Mouse (Mus musculus) lung, embryonic 15.5 days (tissue): ENCODE measurements at regions not wholly inside any gene's neighbourhood (a gene's known extent, or its start where the extent isn't known, plus 50 kb on each side); places are given as distances from the start of the nearest gene placed in this dataset.

ENCODE experiments used
- ATAC-seq: fragments of 200-750 bp; cut with Nextera tagmentation; 2 replicates; pipeline ENCODE4 v1.8.0; 2017; ENCODE audit warnings: moderate number of reproducible peaks, borderline replicate concordance; ENCODE audit not compliant: low FRiP score, low TSS enrichment; ENCODE audit errors: extremely low read depth
- H3K27ac ChIP-seq: fragments of 300-500 bp; sonication (generic); 2 replicates; pipeline ENCODE4 v1.5.1; 2015; ENCODE audit warnings: moderate library complexity, mild to moderate bottlenecking, inconsistent platforms
- H3K27me3 ChIP-seq: fragments of 300-500 bp; sonication (generic); 2 replicates; pipeline ENCODE4 v1.6.1; 2015; ENCODE audit warnings: inconsistent platforms
- H3K36me3 ChIP-seq: fragments of 300-500 bp; sonication (generic); 2 replicates; pipeline ENCODE4 v1.6.1; 2015; ENCODE audit warnings: inconsistent platforms
- H3K4me1 ChIP-seq: fragments of 300-500 bp; sonication (generic); 2 replicates; pipeline ENCODE4 v1.6.1; 2015; ENCODE audit warnings: inconsistent platforms
- H3K4me2 ChIP-seq: fragments of 300-500 bp; sonication (generic); 2 replicates; pipeline ENCODE4 v1.6.1; 2015; ENCODE audit warnings: inconsistent platforms, mild to moderate bottlenecking, moderate library complexity
- H3K4me3 ChIP-seq: fragments of 300-500 bp; sonication (generic); 2 replicates; pipeline ENCODE4 v1.5.1; 2015; ENCODE audit warnings: mild to moderate bottlenecking, inconsistent platforms
- H3K9ac ChIP-seq: fragments of 300-500 bp; sonication (generic); 2 replicates; pipeline ENCODE4 v1.6.1; 2015; ENCODE audit warnings: inconsistent platforms
- H3K9me3 ChIP-seq: fragments of 300-500 bp; sonication (generic); 2 replicates; pipeline ENCODE4 v1.6.1; 2016; ENCODE audit warnings: inconsistent platforms
- WGBS: fragments of 180-500 bp; shearing (Covaris S2); methylation state at CpG from one replicate; pipeline ENCODE4 v1.1.7; 2015; 5-methylcytosine and 5-hydroxymethylcytosine counted together

GRCm38 (mm10) chr17:52191064-52191682 is 358.1 kb upstream of the Satb1 start:
- Histone ChIP-seq H3K4me2 (no peak overlapping the region), H3K9ac (no peak overlapping the region), H3K27ac (no peak overlapping the region), H3K27me3 (no peaks in the 10 kb centered on the region), H3K9me3 (no peaks in the 10 kb centered on the region), H3K4me1 (no peaks in the 10 kb centered on the region), H3K36me3 (no peaks in the 10 kb centered on the region), H3K4me3 (no peak overlapping the region)
- no peak for ATAC-seq
- 70% methylated on average over 6 of the region's 6 CpGs for WGBS

GRCm38 (mm10) chr17:52182706-52183105 is 349.6 kb upstream of the Satb1 start:
- WGBS = 17% methylated on average over 3 of the region's 3 CpGs

GRCm38 (mm10) chr17:52177996-52178395 is 344.9 kb upstream of the Satb1 start:
- ATAC-seq = no peak
- Histone ChIP-seq H3K36me3 (no peaks in the 10 kb centered on the region), H3K27me3 (no peaks in the 10 kb centered on the region), H3K4me2 (no peak overlapping the region), H3K4me1 (no peaks in the 10 kb centered on the region), H3K9ac (no peak overlapping the region), H3K27ac (no peak overlapping the region), H3K4me3 (no peak overlapping the region), H3K9me3 (no peaks in the 10 kb centered on the region)
- 85% methylated on average over 2 of the region's 2 CpGs for WGBS

More at GRCm38 (mm10) chr17:52182706-52183105, 349.6 kb upstream of the Satb1 start:
- no peaks in the 10 kb centered on the region for H3K4me1 ChIP-seq
- H3K9ac ChIP-seq = no peak overlapping the region
- H3K9me3 ChIP-seq = no peaks in the 10 kb centered on the region
- no peak overlapping the region for H3K4me2 ChIP-seq
- ATAC-seq = no peak
- H3K4me3 ChIP-seq = no peak overlapping the region
- no peaks in the 10 kb centered on the region for H3K27me3 ChIP-seq
- no peaks in the 10 kb centered on the region for H3K36me3 ChIP-seq
- H3K27ac ChIP-seq = no peak overlapping the region

- Histone ChIP-seq H3K27ac (no peak overlapping the region), H3K4me2 (no peak overlapping the region), H3K27me3 (no peaks in the 10 kb centered on the region), H3K4me1 (no peaks in the 10 kb centered on the region), H3K36me3 (no peaks in the 10 kb centered on the region), H3K9me3 (no peaks in the 10 kb centered on the region), H3K4me3 (no peak overlapping the region), H3K9ac (no peak overlapping the region)
- ATAC-seq = no peak
- 72% methylated on average over 10 of the region's 10 CpGs for WGBS
Measured at GRCm38 (mm10) chr17:52168076-52168838, 335.2 kb upstream of the Satb1 start.

GRCm38 (mm10) chr17:52167658-52168057 is 334.6 kb upstream of the Satb1 start:
- H3K9ac ChIP-seq = no peak overlapping the region
- H3K27me3 ChIP-seq = no peaks in the 10 kb centered on the region
- H3K4me3 ChIP-seq = no peak overlapping the region
- 77% methylated on average over 4 of the region's 4 CpGs for WGBS
- no peak for ATAC-seq
- H3K4me1 ChIP-seq = no peaks in the 10 kb centered on the region
- H3K36me3 ChIP-seq = no peaks in the 10 kb centered on the region
- H3K27ac ChIP-seq = no peak overlapping the region
- no peaks in the 10 kb centered on the region for H3K9me3 ChIP-seq
- H3K4me2 ChIP-seq = no peak overlapping the region

GRCm38 (mm10) chr17:52165891-52166485 is 332.9 kb upstream of the Satb1 start:
- no peak for ATAC-seq
- 81% methylated on average over 5 of the region's 5 CpGs for WGBS
- Histone ChIP-seq H3K4me1 (no peaks in the 10 kb centered on the region), H3K36me3 (no peaks in the 10 kb centered on the region), H3K9me3 (no peaks in the 10 kb centered on the region), H3K27me3 (no peaks in the 10 kb centered on the region), H3K4me3 (no peak overlapping the region), H3K27ac (no peak overlapping the region), H3K9ac (no peak overlapping the region), H3K4me2 (no peak overlapping the region)

GRCm38 (mm10) chr17:52162559-52163397 is 329.7 kb upstream of the Satb1 start:
- Histone ChIP-seq H3K27ac (no peak overlapping the region), H3K4me1 (no peaks in the 10 kb centered on the region), H3K36me3 (no peaks in the 10 kb centered on the region), H3K27me3 (no peaks in the 10 kb centered on the region), H3K9ac (no peak overlapping the region), H3K9me3 (no peaks in the 10 kb centered on the region), H3K4me3 (no peak overlapping the region), H3K4me2 (no peak overlapping the region)
- WGBS = 75% methylated on average over 10 of the region's 10 CpGs
- ATAC-seq = no peak

- Histone ChIP-seq H3K9me3 (no peaks in the 10 kb centered on the region), H3K27ac (no peak overlapping the region), H3K4me2 (no peak overlapping the region), H3K9ac (no peak overlapping the region), H3K27me3 (no peaks in the 10 kb centered on the region), H3K36me3 (no peaks in the 10 kb centered on the region), H3K4me1 (no peaks in the 10 kb centered on the region), H3K4me3 (no peak overlapping the region)
- WGBS = 81% methylated on average over 5 of the region's 5 CpGs
- ATAC-seq = no peak
Measured at GRCm38 (mm10) chr17:52150496-52150895, 317.4 kb upstream of the Satb1 start.

- H3K9me3 ChIP-seq = no peaks in the 10 kb centered on the region
- H3K36me3 ChIP-seq = no peaks in the 10 kb centered on the region
- H3K4me3 ChIP-seq = no peak overlapping the region
- H3K9ac ChIP-seq = no peak overlapping the region
- 74% methylated on average over 6 of the region's 6 CpGs for WGBS
- H3K27me3 ChIP-seq = no peaks in the 10 kb centered on the region
- no peak for ATAC-seq
- H3K4me2 ChIP-seq = no peak overlapping the region
- no peak overlapping the region for H3K27ac ChIP-seq
- no peaks in the 10 kb centered on the region for H3K4me1 ChIP-seq
Measured at GRCm38 (mm10) chr17:52149834-52150233, 316.7 kb upstream of the Satb1 start.

- WGBS = 73% methylated on average over 3 of the region's 3 CpGs
- no peak for ATAC-seq
- no peak overlapping the region for H3K27ac ChIP-seq
- H3K9ac ChIP-seq = no peak overlapping the region
- H3K4me3 ChIP-seq = no peak overlapping the region
- H3K9me3 ChIP-seq = no peaks in the 10 kb centered on the region
- H3K27me3 ChIP-seq = no peaks in the 10 kb centered on the region
- no peak overlapping the region for H3K4me2 ChIP-seq
- H3K4me1 ChIP-seq = no peaks in the 10 kb centered on the region
- no peaks in the 10 kb centered on the region for H3K36me3 ChIP-seq
Measured at GRCm38 (mm10) chr17:52149068-52149467, 316.0 kb upstream of the Satb1 start.

- WGBS = 77% methylated on average over 4 of the region's 4 CpGs
- Histone ChIP-seq H3K4me1 (no peaks in the 10 kb centered on the region), H3K4me3 (no peak overlapping the region), H3K4me2 (no peak overlapping the region), H3K9me3 (no peaks in the 10 kb centered on the region), H3K27me3 (no peaks in the 10 kb centered on the region), H3K36me3 (no peaks in the 10 kb centered on the region), H3K9ac (no peak overlapping the region), H3K27ac (no peak overlapping the region)
- ATAC-seq = no peak
Measured at GRCm38 (mm10) chr17:52103891-52104290, 270.8 kb upstream of the Satb1 start.
